Mouse (Mus musculus): ENCODE measurements around the gene Ift172.
"Not testable (repeated sequence)": the region's sequence is repeated elsewhere in the genome, so short reads cannot be mapped to it uniquely, and the experiment has no call there.

Gene Ift172

GRCm38 (mm10) chr5:31218294-31218693 lies 72.6 kb downstream of the Ift172 start:
- ATAC-seq (ENCODE audit: low TSS enrichment), result no peak

DNA sequence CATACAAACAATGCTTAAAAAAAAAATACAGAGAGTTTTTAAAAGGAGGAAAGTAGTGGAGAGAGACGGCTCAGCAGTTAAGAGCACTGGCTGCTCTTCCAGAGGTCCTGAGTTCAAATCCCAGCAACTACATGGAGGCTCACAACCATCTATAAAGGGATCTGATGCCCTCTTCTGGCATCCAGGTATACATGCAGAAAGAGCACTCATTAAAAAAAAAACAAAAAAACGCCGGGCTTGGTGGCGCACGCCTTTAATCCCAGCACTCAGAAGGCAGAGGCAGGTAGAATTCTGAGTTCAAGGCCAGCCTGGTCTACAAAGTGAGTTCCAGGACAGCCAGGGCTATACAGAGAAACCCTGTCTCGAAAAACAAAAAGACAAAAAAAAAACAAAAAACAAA lies 74.4 kb downstream of the Ift172 start:
- not testable (repeated sequence) for ATAC-seq (ENCODE audit: low TSS enrichment)

GRCm38 (mm10) chr5:31204421-31204820 lies 86.5 kb downstream of the Ift172 start:
- ATAC-seq (ENCODE audit: low TSS enrichment), result no peak

DNA sequence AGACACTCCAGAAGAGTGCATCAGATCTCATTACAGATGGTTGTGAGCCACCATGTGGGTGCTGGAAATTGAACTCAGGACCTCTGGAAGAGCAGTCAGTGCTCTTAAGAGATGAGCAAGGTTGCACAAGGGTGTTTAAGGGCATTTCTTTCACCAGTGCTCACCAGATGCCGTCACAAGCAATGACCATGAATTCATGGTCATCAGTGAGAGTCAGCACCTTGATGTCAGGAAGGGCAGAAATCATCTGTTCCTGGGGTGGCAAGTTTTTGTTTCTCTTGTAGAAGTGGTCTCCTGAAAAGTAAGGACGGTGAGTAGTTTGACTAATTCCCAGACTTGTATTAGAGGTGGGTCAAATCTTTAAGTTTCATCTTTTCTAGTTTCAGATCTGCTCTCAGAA lies 87.0 kb downstream of the Ift172 start:
- no peak for ATAC-seq (ENCODE audit: low TSS enrichment)

Data from frontal cortex, adult (tissue).